Mouse (Mus musculus) embryo, embryonic 10 days (tissue): Measurements from ENCODE around the gene Pisd.
A peak's percentile ranks its signal among the peaks of the same experiment; 100 is the strongest.
"Not testable (repeated sequence)": the region's sequence is repeated elsewhere in the genome, so short reads cannot be mapped to it uniquely, and the experiment has no call there.

ENCODE experiments used
- DNase-seq: peaks from one replicate; pipeline ENCODE4 v3.0.0-alpha.2; 2015; ENCODE audit warnings: low spot score

Gene Pisd

GRCm38 (mm10) chr5:32785313-32785915 is at the start of gene Pisd:
Gene Pisd, minus strand, starts transcription at chr5:32785646.
- DNase-seq = peak; percentile 97

- no peak for DNase-seq
These were observed 49.1 kb upstream of the Pisd start for GRCm38 (mm10) chr5:32834497-32834896.

- no peak for DNase-seq
These were observed 44.6 kb upstream of the Pisd start for GRCm38 (mm10) chr5:32830054-32830453.

GRCm38 (mm10) chr5:32828766-32829165 is 43.3 kb upstream of the Pisd start:
- DNase-seq = not testable (repeated sequence)

- DNase-seq = no peak
These were observed 41.6 kb upstream of the Pisd start, which contains the start of gene Gm20671 for GRCm38 (mm10) chr5:32827009-32827408. Gene Gm20671, minus strand, starts transcription at chr5:32827109.

- DNase-seq = no peak
These were observed 35.0 kb upstream of the Pisd start for GRCm38 (mm10) chr5:32820471-32820870.

- no peak for DNase-seq
These were observed 29.9 kb upstream of the Pisd start for GRCm38 (mm10) chr5:32815396-32815795.

GRCm38 (mm10) chr5:32786454-32786853 is 1.0 kb upstream of the Pisd start:
- not testable (repeated sequence) for DNase-seq

- DNase-seq = no peak
These were observed 720 bp downstream of the Pisd start for GRCm38 (mm10) chr5:32784726-32785125.

GRCm38 (mm10) chr5:32781596-32781995 is 3.9 kb downstream of the Pisd start:
- no peak for DNase-seq

GRCm38 (mm10) chr5:32778168-32778567 is 7.3 kb downstream of the Pisd start:
- DNase-seq = no peak

- DNase-seq = no peak
These were observed 13.1 kb downstream of the Pisd start for GRCm38 (mm10) chr5:32772361-32772760.

GRCm38 (mm10) chr5:32767636-32768373 is 17.6 kb downstream of the Pisd start:
- no peak for DNase-seq

GRCm38 (mm10) chr5:32767004-32767403 is 18.4 kb downstream of the Pisd start:
- no peak for DNase-seq

GRCm38 (mm10) chr5:32761566-32762140 is 23.8 kb downstream of the Pisd start:
- DNase-seq = no peak

- DNase-seq = no peak
These were observed 24.7 kb downstream of the Pisd start for GRCm38 (mm10) chr5:32760787-32761186.

GRCm38 (mm10) chr5:32760352-32760751 is 25.1 kb downstream of the Pisd start:
- not testable (repeated sequence) for DNase-seq

GRCm38 (mm10) chr5:32759662-32760061 is 25.8 kb downstream of the Pisd start:
- DNase-seq = no peak

- no peak for DNase-seq
These were observed 29.3 kb downstream of the Pisd start for GRCm38 (mm10) chr5:32756141-32756540.

GRCm38 (mm10) chr5:32751736-32752135 is 33.7 kb downstream of the Pisd start:
- no peak for DNase-seq

GRCm38 (mm10) chr5:32748936-32749335 is 36.5 kb downstream of the Pisd start:
- DNase-seq = no peak

- peak; percentile 78 for DNase-seq
These were observed 37.6 kb downstream of the Pisd start for GRCm38 (mm10) chr5:32747650-32748375.
